Mouse (Mus musculus) 3134 (cell line): Measurements from ENCODE around the gene Gm5478.
"Not testable (repeated sequence)": the region's sequence is repeated elsewhere in the genome, so short reads cannot be mapped to it uniquely, and the experiment has no call there.

Experiments
- DNase-seq: peaks from one replicate; pipeline ENCODE4 v3.0.0-alpha.2; 2011; ENCODE audit warnings: low spot score; ENCODE audit not compliant: insufficient read length; ENCODE audit errors: extremely low read depth

The Gm5478 gene

GRCm38 (mm10) chr15:101647280-101647679 is at the start of gene Gm5478:
Gene Gm5478, minus strand, starts transcription at chr15:101647380.
- DNase-seq = no peak

- DNase-seq = no peak
These were observed 47.0 kb upstream of the Gm5478 start, which contains the start of gene Krt6a for GRCm38 (mm10) chr15:101694207-101694606. Gene Krt6a, minus strand, starts transcription at chr15:101694307.

GRCm38 (mm10) chr15:101690460-101690859 is 43.3 kb upstream of the Gm5478 start:
- not testable (repeated sequence) for DNase-seq

GRCm38 (mm10) chr15:101688161-101688560 is 41.0 kb upstream of the Gm5478 start:
- DNase-seq = no peak

GRCm38 (mm10) chr15:101680187-101680586 is 33.0 kb upstream of the Gm5478 start, which contains the start of gene Krt6b:
Gene Krt6b, minus strand, starts transcription at chr15:101680287.
- DNase-seq = no peak

- DNase-seq = no peak
These were observed 28.8 kb upstream of the Gm5478 start for GRCm38 (mm10) chr15:101675978-101676377.

- no peak for DNase-seq
These were observed 5.6 kb upstream of the Gm5478 start for GRCm38 (mm10) chr15:101652736-101653265.

GRCm38 (mm10) chr15:101627884-101628283 is 19.3 kb downstream of the Gm5478 start, which contains the start of gene Gm5414:
Gene Gm5414, minus strand, starts transcription at chr15:101628188.
- DNase-seq = no peak

GRCm38 (mm10) chr15:101599123-101599522 is 48.1 kb downstream of the Gm5478 start:
- DNase-seq = no peak
